Mouse (Mus musculus) ovary, postnatal 14 days (tissue): ENCODE measurements around the gene Gypa.

Experiments used
- DNase-seq: peaks from one replicate; pipeline ENCODE4 v3.0.0; 2022; ENCODE audit warnings: low spot score

The Gypa gene

GRCm38 (mm10) chr8:80550436-80550835 is 56.9 kb downstream of the Gypa start:
- no peak for DNase-seq

DNA sequence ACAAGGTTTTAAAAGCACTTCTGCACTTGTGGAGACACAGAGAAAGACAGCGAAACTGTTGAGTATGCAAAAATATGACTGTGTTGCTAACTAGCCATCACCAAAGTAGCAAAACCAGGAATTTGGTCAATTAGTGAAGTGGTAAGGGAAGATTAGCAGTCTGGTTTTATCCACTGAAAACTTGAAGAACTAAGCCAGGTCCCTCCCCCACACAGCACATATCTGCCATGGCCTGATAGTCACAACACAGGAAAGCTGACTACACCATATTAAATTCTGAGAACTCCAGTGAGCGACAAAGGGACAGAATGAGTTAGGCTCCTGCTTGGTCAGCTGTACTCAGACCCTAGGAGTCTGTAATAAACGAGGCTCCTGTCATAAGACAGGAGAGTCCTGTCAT is 57.7 kb downstream of the Gypa start:
- no peak for DNase-seq

- DNase-seq: no peak
Observed at GRCm38 (mm10) chr8:80554991-80555390, 61.4 kb downstream of the Gypa start.
